Mouse (Mus musculus) urinary bladder, adult 18-20 months (tissue): ENCODE results near the gene AC170998.1.

Source experiments
- DNase-seq, 2 experiments: peaks; one replicate each; pipeline ENCODE4 v3.0.0; 2022; ENCODE audit warnings: low spot score in 2 of 2, mixed read lengths in 2 of 2

AC170998.1 gene

GRCm38 (mm10) chr17:28725783-28726182 lies at the start of gene AC170998.1:
TSS of gene AC170998.1 (plus strand) at chr17:28726083.
- DNase-seq: no peak

- DNase-seq: no peak
These were observed 43.4 kb upstream of the AC170998.1 start for GRCm38 (mm10) chr17:28682311-28683084.

- no peak for DNase-seq
These were observed 42.3 kb upstream of the AC170998.1 start for GRCm38 (mm10) chr17:28683601-28684000.

- no peak for DNase-seq
These were observed 41.3 kb upstream of the AC170998.1 start for GRCm38 (mm10) chr17:28684631-28685030.

GRCm38 (mm10) chr17:28687354-28687753 lies 38.5 kb upstream of the AC170998.1 start:
- no peak for DNase-seq

- no peak for DNase-seq
These were observed 36.1 kb upstream of the AC170998.1 start, which contains the start of gene Slc26a8 for GRCm38 (mm10) chr17:28689586-28690283. TSS of gene Slc26a8 (minus strand) at chr17:28690233.

- peak; percentile 96 to 100 for DNase-seq
These were observed 34.9 kb upstream of the AC170998.1 start, which contains the start of gene Mapk14 for GRCm38 (mm10) chr17:28690776-28691686. TSS of gene Mapk14 (plus strand) at chr17:28691329.

- peak in 1 of 2 experiments; percentile 52 for DNase-seq
These were observed 34.1 kb upstream of the AC170998.1 start for GRCm38 (mm10) chr17:28691687-28692340.

- DNase-seq: no peak
These were observed 33.6 kb upstream of the AC170998.1 start for GRCm38 (mm10) chr17:28692341-28692710.

GRCm38 (mm10) chr17:28693086-28693485 lies 32.8 kb upstream of the AC170998.1 start:
- no peak for DNase-seq

- no peak for DNase-seq
These were observed 31.8 kb upstream of the AC170998.1 start for GRCm38 (mm10) chr17:28694078-28694477.

GRCm38 (mm10) chr17:28694832-28695231 lies 31.1 kb upstream of the AC170998.1 start:
- DNase-seq: no peak

GRCm38 (mm10) chr17:28696641-28697040 lies 29.2 kb upstream of the AC170998.1 start:
- no peak for DNase-seq

GRCm38 (mm10) chr17:28697290-28698195 lies 28.3 kb upstream of the AC170998.1 start:
- DNase-seq: no peak

- DNase-seq: no peak
These were observed 27.6 kb upstream of the AC170998.1 start for GRCm38 (mm10) chr17:28698245-28698644.

GRCm38 (mm10) chr17:28698672-28699071 lies 27.2 kb upstream of the AC170998.1 start:
- no peak for DNase-seq

- no peak for DNase-seq
These were observed 26.1 kb upstream of the AC170998.1 start for GRCm38 (mm10) chr17:28699789-28700188.

- no peak for DNase-seq
These were observed 24.7 kb upstream of the AC170998.1 start for GRCm38 (mm10) chr17:28701171-28701570.

GRCm38 (mm10) chr17:28701737-28702136 lies 24.1 kb upstream of the AC170998.1 start:
- DNase-seq: no peak

GRCm38 (mm10) chr17:28702646-28703045 lies 23.2 kb upstream of the AC170998.1 start:
- DNase-seq: no peak
